Mouse (Mus musculus) CH12.LX (cell line): ENCODE data around the gene Lmf2.

Experiments
- BHLHE40 ChIP-seq: IDR thresholded peaks from 2 replicates; pipeline ENCODE4 v1.6.1; 2011; ENCODE audit warnings: mild to moderate bottlenecking, low read depth, low read length, improper control_type of control experiment
- CHD2 ChIP-seq: IDR thresholded peaks from 2 replicates; pipeline ENCODE4 v1.6.1; 2011; ENCODE audit warnings: low read length, improper control_type of control experiment
- CTCF ChIP-seq, 2 experiments: IDR thresholded peaks in 1 of 2; conservative IDR thresholded peaks in 1 of 2; 2 replicates each; pipeline ENCODE4 v1.5.1; 2011 to 2012; ENCODE audit warnings: low read depth in 2 of 2, low read length in 2 of 2, improper control_type of control experiment in 1 of 2, inconsistent platforms in 1 of 2, mild to moderate bottlenecking in 1 of 2, moderate library complexity in 1 of 2
- EP300 ChIP-seq: IDR thresholded peaks from 2 replicates; pipeline ENCODE4 v1.6.1; 2011; ENCODE audit warnings: low read length, improper control_type of control experiment
- MAFK ChIP-seq: IDR thresholded peaks from 2 replicates; pipeline ENCODE4 v1.6.1; 2011; ENCODE audit warnings: low read length, improper control_type of control experiment; ENCODE audit not compliant: insufficient replicate concordance
- MAZ ChIP-seq: IDR thresholded peaks from 2 replicates; pipeline ENCODE4 v1.6.1; 2012; ENCODE audit warnings: low read depth, mild to moderate bottlenecking, inconsistent platforms, low read length, improper control_type of control experiment, moderate library complexity
- NELFE ChIP-seq: IDR thresholded peaks from 2 replicates; pipeline ENCODE4 v1.6.1; 2011; ENCODE audit warnings: low read depth, low read length, improper control_type of control experiment
- NRF1 ChIP-seq: IDR thresholded peaks from 2 replicates; pipeline ENCODE4 v1.6.1; 2014; ENCODE audit warnings: low read depth, mild to moderate bottlenecking, inconsistent platforms, low read length, improper control_type of control experiment, moderate library complexity
- POLR2A ChIP-seq: IDR thresholded peaks from 2 replicates; pipeline ENCODE4 v1.6.1; 2011; ENCODE audit warnings: low read depth, mild to moderate bottlenecking, improper control_type of control experiment, low read length
- POLR2AphosphoS2 ChIP-seq: IDR thresholded peaks from 2 replicates; pipeline ENCODE4 v1.6.1; 2011; ENCODE audit warnings: low read depth, low read length, improper control_type of control experiment
- ZC3H11A ChIP-seq: IDR thresholded peaks from 2 replicates; pipeline ENCODE4 v1.6.1; 2012; ENCODE audit warnings: low read depth, mild to moderate bottlenecking, inconsistent platforms, low read length, improper control_type of control experiment
- ZNF384 ChIP-seq: IDR thresholded peaks from 2 replicates; pipeline ENCODE4 v1.6.1; 2012; ENCODE audit warnings: low read depth, low read length, improper control_type of control experiment, inconsistent platforms

DNA sequence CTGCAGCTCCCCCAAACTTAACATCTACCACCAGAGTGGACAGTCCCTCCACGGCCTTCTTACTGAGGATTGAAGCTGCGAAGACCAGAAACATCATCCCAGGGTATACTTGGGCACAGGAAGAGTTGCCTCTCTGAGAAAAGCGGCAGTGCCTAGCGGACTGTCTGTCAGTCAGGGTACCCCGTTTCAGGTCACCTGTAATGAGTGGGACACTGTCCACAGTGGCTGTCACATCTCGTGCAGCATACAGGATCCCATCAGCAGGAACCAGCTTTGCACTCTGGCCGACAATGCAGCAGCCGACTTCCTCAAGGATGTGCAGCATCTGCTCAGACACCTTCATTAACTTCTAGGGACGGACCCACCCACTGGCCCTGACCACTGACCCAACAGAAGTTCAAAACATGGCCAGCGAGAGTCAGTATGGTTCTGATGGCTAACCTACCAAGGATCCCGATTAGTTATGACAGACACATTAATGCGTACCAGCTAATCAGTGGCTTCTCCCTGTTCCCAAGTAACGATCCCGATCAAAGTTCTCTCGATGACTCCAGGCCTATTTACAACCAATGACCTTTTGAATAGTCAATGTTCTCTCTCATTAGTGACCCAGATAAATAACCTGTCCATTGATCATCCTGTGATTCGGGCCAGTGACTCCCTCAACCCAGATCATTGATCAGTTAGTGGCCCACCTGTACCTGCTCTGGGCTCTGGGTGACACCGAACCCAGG lies 19.5 kb upstream of the Lmf2 start:
- TF ChIP-seq CHD2 = no peak
- TF ChIP-seq MAFK = no peak
- no peak for TF ChIP-seq POLR2A
- no peak for TF ChIP-seq CTCF (conservative IDR thresholded peaks at IDR 0.05 in 1 of 2, IDR thresholded peaks at IDR 0.05 in 1 of 2; ENCODE audit: low read depth in 2 of 2, low read length in 2 of 2)
- no peak for TF ChIP-seq EP300
- TF ChIP-seq ZNF384 = no peak
- no peak for TF ChIP-seq BHLHE40
- no peak for TF ChIP-seq NELFE
- TF ChIP-seq ZC3H11A = no peak
- TF ChIP-seq NRF1 = no peak
- TF ChIP-seq MAZ = no peak
- TF ChIP-seq POLR2AphosphoS2 = no peak
